Mouse (Mus musculus) heart, postnatal 0 days (tissue): ENCODE data around the gene Cox8c.

Experiments
- CTCF ChIP-seq: IDR thresholded peaks from 2 replicates; pipeline ENCODE4 v1.5.1; 2016; ENCODE audit warnings: antibody characterized with exemption, control low read depth, low read depth
- EP300 ChIP-seq: IDR thresholded peaks from 2 replicates; pipeline ENCODE4 v1.6.1; 2016; ENCODE audit warnings: antibody characterized with exemption, low read depth

DNA sequence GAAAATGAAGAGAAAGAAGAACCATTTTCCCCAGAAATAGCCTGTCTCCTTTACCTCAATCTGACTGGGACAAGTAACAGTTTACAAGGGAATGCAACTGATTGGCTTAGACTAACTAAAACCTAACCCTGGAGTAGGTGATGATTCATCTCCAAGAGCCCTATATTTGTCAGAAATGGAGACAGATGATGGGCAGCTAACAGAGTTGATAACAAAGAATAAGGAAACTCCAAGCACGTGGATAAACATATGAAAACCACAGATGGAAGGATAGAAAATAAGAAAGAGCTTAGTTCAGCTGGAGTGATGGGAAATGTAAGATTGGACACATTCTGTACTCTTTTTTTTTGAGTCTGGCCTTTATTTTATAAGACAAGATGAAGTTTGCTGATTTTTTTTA, 28.6 kb upstream of the Cox8c start:
- no peak for TF ChIP-seq CTCF
- no peak for TF ChIP-seq EP300
